Mouse (Mus musculus) heart, embryonic 11.5 days (tissue): ENCODE results near the gene Brms1l. TPM values are rescaled to one million over a fixed set of nuclear protein-coding genes. Genes with fewer than 3 reads are reported as not detected.

Experiments
- ATAC-seq: fragments of 200-750 bp; cut with Nextera tagmentation; replicated peaks from 2 replicates; pipeline ENCODE4 v1.8.0; 2017; ENCODE audit warnings: moderate library complexity; ENCODE audit not compliant: insufficient number of reproducible peaks, low FRiP score, low TSS enrichment
- H3K27ac ChIP-seq: fragments of 300-500 bp; sonication (generic); 2 replicates; pipeline ENCODE4 v1.5.1; 2014; ENCODE audit warnings: mild to moderate bottlenecking, low read depth, low read length
- H3K27me3 ChIP-seq: fragments of 300-500 bp; sonication (generic); 2 replicates; pipeline ENCODE4 v1.6.1; 2014; ENCODE audit warnings: mild to moderate bottlenecking, low read length, mixed read lengths; ENCODE audit not compliant: control insufficient read depth, insufficient read depth
- H3K36me3 ChIP-seq: fragments of 300-500 bp; sonication (generic); 2 replicates; pipeline ENCODE4 v1.6.1; 2014; ENCODE audit warnings: mild to moderate bottlenecking, low read length, moderate library complexity, mixed read lengths; ENCODE audit not compliant: control insufficient read depth, insufficient read depth
- H3K4me1 ChIP-seq: fragments of 300-500 bp; sonication (generic); 2 replicates; pipeline ENCODE4 v1.6.1; 2014; ENCODE audit warnings: low read length; ENCODE audit not compliant: control insufficient read depth, insufficient read depth
- H3K4me2 ChIP-seq: fragments of 300-500 bp; sonication (generic); 2 replicates; pipeline ENCODE4 v1.6.1; 2014; ENCODE audit warnings: mild to moderate bottlenecking, moderate library complexity
- H3K4me3 ChIP-seq: fragments of 300-500 bp; sonication (generic); 2 replicates; pipeline ENCODE4 v1.5.1; 2014; ENCODE audit warnings: low read depth, low read length
- H3K9ac ChIP-seq: fragments of 300-500 bp; sonication (generic); 2 replicates; pipeline ENCODE4 v1.6.1; 2014; ENCODE audit warnings: mild to moderate bottlenecking, low read depth, low read length, moderate library complexity
- H3K9me3 ChIP-seq: fragments of 300-500 bp; sonication (generic); replicated peaks from 2 replicates; pipeline ENCODE4 v1.6.1; 2016; ENCODE audit warnings: low read length; ENCODE audit not compliant: control insufficient read depth
- WGBS: fragments of 180-500 bp; shearing (Covaris S2); extraction: QIAGEN DNeasy Blood & Tissue Kit; methylation state at CpG from one replicate; pipeline ENCODE4 v1.1.7; 2014; ENCODE audit not compliant: insufficient replicate concordance; 5-methylcytosine and 5-hydroxymethylcytosine counted together
- polyA plus RNA-seq: library from polyadenylated mRNA; unstranded; fragments of >200 nt; fragmentation: Nextera tagmentation; extraction: Ambion mirVana; gene quantifications from 2 replicates; pipeline ENCODE4 v1.2.1, GENCODE M21; 2014

The Brms1l gene
- polyA plus RNA-seq, 1 experiment from 2014 or later, result 26.0 TPM

- 85% methylated on average over 5 of the region's 5 CpGs for WGBS
- ATAC-seq, result no peak
- H3K36me3 ChIP-seq, result peaks cover 20% of the 10 kb centered on the region
Observed at GRCm38 (mm10) chr12:55869622-55870322, 33.6 kb downstream of the Brms1l start.

GRCm38 (mm10) chr12:55885449-55885848 is 49.3 kb downstream of the Brms1l start:
- Histone ChIP-seq H3K4me2 (no peak overlapping the region), H3K27me3 (no peaks in the 10 kb centered on the region), H3K4me3 (no peak overlapping the region), H3K36me3 (no peaks in the 10 kb centered on the region), H3K27ac (no peak overlapping the region), H3K9ac (no peak overlapping the region), H3K9me3 (no peaks in the 10 kb centered on the region), H3K4me1 (no peaks in the 10 kb centered on the region)
- no peak for ATAC-seq
- WGBS, result 78% methylated on average over 4 of the region's 4 CpGs

More at GRCm38 (mm10) chr12:55869622-55870322, 33.6 kb downstream of the Brms1l start:
- H3K4me1 ChIP-seq, result no peaks in the 10 kb centered on the region
- H3K27ac ChIP-seq, result no peak overlapping the region
- no peak overlapping the region for H3K9ac ChIP-seq
- no peaks in the 10 kb centered on the region for H3K27me3 ChIP-seq
- H3K4me3 ChIP-seq, result no peak overlapping the region
- no peaks in the 10 kb centered on the region; the same call in 1 of the 2 replicates for H3K9me3 ChIP-seq
- H3K4me2 ChIP-seq, result no peak overlapping the region

DNA sequence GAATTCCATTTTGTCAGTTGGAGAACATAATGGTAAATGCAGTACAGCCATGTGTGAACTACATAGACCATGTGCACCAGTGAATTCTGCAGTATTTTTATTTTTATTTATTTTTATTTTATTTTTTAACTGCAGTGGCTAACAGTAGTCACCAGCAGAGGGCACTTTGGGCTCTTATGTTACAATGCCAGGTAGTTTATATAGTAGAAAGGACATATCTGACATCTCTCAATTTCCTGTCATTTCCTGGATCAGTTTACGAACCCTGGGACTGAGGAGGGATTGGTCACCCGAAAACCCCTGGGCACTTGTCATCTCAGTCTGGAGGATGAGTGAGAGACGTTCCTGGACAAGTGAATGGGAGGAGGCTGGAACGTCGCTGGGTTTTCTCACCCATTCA is 52.4 kb downstream of the Brms1l start:
- Histone ChIP-seq H3K4me2 (peak overlapping the region; percentile 29; the same call in 1 of the 2 replicates), H3K36me3 (no peaks in the 10 kb centered on the region), H3K9me3 (no peaks in the 10 kb centered on the region), H3K9ac (no peak overlapping the region), H3K4me1 (no peaks in the 10 kb centered on the region), H3K4me3 (no peak overlapping the region), H3K27me3 (no peaks in the 10 kb centered on the region), H3K27ac (no peak overlapping the region)
- WGBS, result 39% methylated on average over 5 of the region's 5 CpGs
- no peak for ATAC-seq

GRCm38 (mm10) chr12:55904801-55905200 is 68.7 kb downstream of the Brms1l start:
- no peak for ATAC-seq
- no peak overlapping the region for H3K9ac ChIP-seq
- no peak overlapping the region for H3K4me3 ChIP-seq
- no peaks in the 10 kb centered on the region for H3K9me3 ChIP-seq
- H3K36me3 ChIP-seq, result no peaks in the 10 kb centered on the region
- 71% methylated on average over 1 of the region's 1 CpGs for WGBS
- H3K4me1 ChIP-seq, result no peaks in the 10 kb centered on the region
- H3K4me2 ChIP-seq, result no peak overlapping the region
- no peak overlapping the region for H3K27ac ChIP-seq
- no peaks in the 10 kb centered on the region for H3K27me3 ChIP-seq

DNA sequence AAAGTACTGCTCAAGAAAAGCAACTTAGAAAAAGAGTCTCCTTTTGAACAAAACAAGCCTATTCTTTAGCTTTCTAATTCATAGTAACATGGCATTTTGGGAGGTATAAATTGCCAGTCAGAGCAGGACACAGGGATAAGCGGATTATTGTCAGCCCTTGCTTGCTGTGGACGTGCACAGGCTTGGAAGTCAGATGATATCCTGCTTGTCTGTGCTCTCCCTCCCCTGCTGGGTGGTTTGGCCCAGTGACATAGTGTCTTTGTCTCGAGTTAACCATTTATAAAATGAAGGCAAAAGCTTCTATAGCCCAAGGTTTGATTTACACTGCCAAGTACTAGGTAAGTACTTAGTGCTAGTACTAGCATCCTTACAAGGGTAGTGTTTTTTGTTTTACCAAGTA is 76.0 kb downstream of the Brms1l start:
- no peaks in the 10 kb centered on the region for H3K36me3 ChIP-seq
- no peaks in the 10 kb centered on the region for H3K27me3 ChIP-seq
- H3K9ac ChIP-seq, result no peak overlapping the region
- no peak for ATAC-seq
- WGBS, result 50% methylated on average over 3 of the region's 3 CpGs
- no peak overlapping the region for H3K27ac ChIP-seq
- H3K4me2 ChIP-seq, result no peak overlapping the region
- H3K4me3 ChIP-seq, result no peak overlapping the region
- H3K4me1 ChIP-seq, result no peaks in the 10 kb centered on the region
- no peaks in the 10 kb centered on the region for H3K9me3 ChIP-seq

DNA sequence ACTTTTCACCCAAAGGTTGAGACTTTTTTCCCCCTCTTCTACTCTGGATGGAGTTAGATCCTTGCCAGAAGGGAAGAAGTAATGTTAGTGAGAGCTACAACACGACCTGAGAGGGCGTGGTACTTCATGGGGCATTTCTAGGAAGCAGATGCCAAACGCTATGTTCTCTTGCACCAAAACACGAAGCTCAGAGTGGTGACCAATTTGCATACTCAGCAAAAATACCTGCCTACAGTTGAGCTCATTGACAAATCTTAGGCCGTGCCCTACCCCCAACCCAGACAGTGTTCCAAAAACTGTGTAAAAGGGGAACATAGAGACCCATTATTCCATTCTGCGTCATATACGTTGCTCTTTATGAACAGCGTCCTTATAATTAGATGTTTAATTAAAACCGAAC is 77.1 kb downstream of the Brms1l start:
- ATAC-seq, result no peak
- Histone ChIP-seq H3K4me2 (no peak overlapping the region), H3K9ac (no peak overlapping the region), H3K9me3 (no peaks in the 10 kb centered on the region), H3K27me3 (no peaks in the 10 kb centered on the region), H3K27ac (no peak overlapping the region), H3K4me1 (no peaks in the 10 kb centered on the region), H3K36me3 (no peaks in the 10 kb centered on the region), H3K4me3 (no peak overlapping the region)
- 71% methylated on average over 9 of the region's 9 CpGs for WGBS

DNA sequence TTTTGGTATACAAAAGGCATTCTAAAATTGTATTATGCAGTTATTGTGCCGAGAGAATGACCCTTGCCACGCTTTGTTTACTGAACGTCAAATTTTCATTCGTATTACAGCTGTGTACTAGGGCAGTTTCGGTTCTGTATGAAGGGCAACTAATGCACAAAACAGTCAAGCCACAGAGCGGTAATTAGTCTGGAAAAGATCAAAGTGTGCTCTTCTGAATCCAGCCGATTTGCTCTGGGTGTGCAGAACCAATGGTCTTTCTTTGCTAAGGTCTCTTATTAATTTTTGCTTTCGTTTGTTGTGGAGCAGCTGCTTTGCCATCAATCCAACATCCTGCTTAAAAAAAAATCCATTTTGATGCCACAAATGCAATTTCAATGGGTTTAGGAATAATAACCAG is 80.1 kb downstream of the Brms1l start:
- H3K36me3 ChIP-seq, result no peaks in the 10 kb centered on the region
- H3K4me1 ChIP-seq, result no peaks in the 10 kb centered on the region
- H3K27ac ChIP-seq, result no peak overlapping the region
- no peaks in the 10 kb centered on the region for H3K9me3 ChIP-seq
- H3K4me3 ChIP-seq, result no peak overlapping the region
- H3K4me2 ChIP-seq, result no peak overlapping the region
- ATAC-seq, result no peak
- WGBS, result 82% methylated on average over 8 of the region's 8 CpGs
- no peaks in the 10 kb centered on the region for H3K27me3 ChIP-seq
- H3K9ac ChIP-seq, result no peak overlapping the region

- Histone ChIP-seq H3K4me3 (no peak overlapping the region), H3K27me3 (no peaks in the 10 kb centered on the region), H3K9ac (no peak overlapping the region), H3K27ac (no peak overlapping the region), H3K9me3 (no peaks in the 10 kb centered on the region), H3K36me3 (no peaks in the 10 kb centered on the region), H3K4me1 (no peaks in the 10 kb centered on the region), H3K4me2 (no peak overlapping the region)
- no peak for ATAC-seq
- 89% methylated on average over 19 of the region's 19 CpGs for WGBS
Observed at GRCm38 (mm10) chr12:55917020-55917419, 80.9 kb downstream of the Brms1l start.
